Mouse (Mus musculus) hindbrain, postnatal 0 days (tissue): ENCODE data around the gene Luzp1. TPM values are rescaled to one million over a fixed set of nuclear protein-coding genes. Genes with fewer than 3 reads are reported as not detected.
A peak's percentile ranks its signal among the peaks of the same experiment; 100 is the strongest.

ENCODE experiments used
- ATAC-seq: fragments of 200-750 bp; cut with Nextera tagmentation; 2 replicates; pipeline ENCODE4 v1.8.0; 2017; ENCODE audit warnings: mild to moderate bottlenecking, moderate TSS enrichment, moderate library complexity
- DNase-seq: peaks from one replicate; pipeline ENCODE4 v3.0.0-alpha.2; 2015; ENCODE audit warnings: low spot score
- H3K27ac ChIP-seq: fragments of 300-500 bp; sonication (generic); 2 replicates; pipeline ENCODE4 v1.5.1; 2014; ENCODE audit warnings: mild to moderate bottlenecking
- H3K27me3 ChIP-seq: fragments of 300-500 bp; sonication (generic); 2 replicates; pipeline ENCODE4 v1.6.1; 2014; ENCODE audit warnings: low read length, mixed read lengths; ENCODE audit not compliant: insufficient read depth
- H3K36me3 ChIP-seq: fragments of 300-500 bp; sonication (generic); 2 replicates; pipeline ENCODE4 v1.6.1; 2014; ENCODE audit warnings: low read length, mixed read lengths; ENCODE audit not compliant: insufficient read depth
- H3K4me1 ChIP-seq: fragments of 300-500 bp; sonication (generic); 2 replicates; pipeline ENCODE4 v1.6.1; 2014; ENCODE audit warnings: antibody characterized with exemption, low read length, mixed read lengths; ENCODE audit not compliant: insufficient read depth
- H3K4me2 ChIP-seq: fragments of 300-500 bp; sonication (generic); 2 replicates; pipeline ENCODE4 v1.6.1; 2014; ENCODE audit warnings: low read depth, mild to moderate bottlenecking, low read length, moderate library complexity, mixed read lengths
- H3K4me3 ChIP-seq: fragments of 300-500 bp; sonication (generic); 2 replicates; pipeline ENCODE4 v1.5.1; 2014; ENCODE audit warnings: low read length
- H3K9ac ChIP-seq: fragments of 300-500 bp; sonication (generic); replicated peaks from 2 replicates; pipeline ENCODE4 v1.6.1; 2014; ENCODE audit warnings: mild to moderate bottlenecking, low read length, moderate library complexity, mixed read lengths
- H3K9me3 ChIP-seq: fragments of 300-500 bp; sonication (generic); 2 replicates; pipeline ENCODE4 v1.6.1; 2016; ENCODE audit warnings: low read length, mixed read lengths
- CTCF ChIP-seq: IDR thresholded peaks from 2 replicates; pipeline ENCODE4 v1.5.1; 2016; ENCODE audit warnings: antibody characterized with exemption, control low read depth, low read depth
- WGBS: fragments of 180-500 bp; shearing (Covaris S2); extraction: QIAGEN DNeasy Blood & Tissue Kit; methylation state at CpG from one replicate; pipeline ENCODE4 v1.1.7; 2014; 5-methylcytosine and 5-hydroxymethylcytosine counted together
- polyA plus RNA-seq: library from polyadenylated mRNA; unstranded; fragments of >200 nt; fragmentation: Nextera tagmentation; extraction: Ambion mirVana; gene quantifications from 2 replicates; pipeline ENCODE4 v1.2.1, GENCODE M21; 2015
- total RNA-seq: library from RNA; depleted of rRNA; stranded (reverse); fragments of >200 nt; gene quantifications from 2 replicates; pipeline ENCODE4 v1.2.3, GENCODE M21; 2014

The Luzp1 gene
- total and polyA plus RNA-seq, 2 experiments from 2014 or later = 18.3 to 76.4 TPM

DNA sequence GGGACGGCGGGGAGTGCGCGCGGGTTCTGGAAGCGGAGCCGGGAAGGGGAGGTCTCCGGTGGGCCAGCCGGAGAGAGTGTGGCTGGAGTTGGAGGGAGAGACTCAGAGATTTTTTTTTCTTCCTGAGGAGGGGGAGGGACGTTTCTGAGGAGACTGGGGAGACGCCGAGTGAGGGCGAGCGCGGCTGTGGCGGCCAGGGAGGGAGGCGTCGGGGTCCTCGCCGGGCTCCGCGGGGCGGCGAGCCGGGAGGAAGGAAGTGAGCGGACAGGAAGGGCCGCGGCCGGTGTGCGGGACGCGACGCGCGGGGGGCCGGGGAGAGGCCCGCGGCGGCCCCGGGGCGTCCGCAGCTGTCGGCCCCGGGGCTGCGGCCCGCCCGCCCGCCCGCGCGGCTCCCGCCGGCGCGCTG lies 383 bp downstream of the Luzp1 start:
- H3K4me1 ChIP-seq = no peaks in the 10 kb centered on the region
- ATAC-seq = peak; percentile 91
- peak overlapping the region; percentile 58 for H3K4me3 ChIP-seq
- peak; percentile 83 for DNase-seq
- H3K27ac ChIP-seq = peak overlapping the region; percentile 89
- H3K36me3 ChIP-seq = no peaks in the 10 kb centered on the region
- H3K9ac ChIP-seq = peak overlapping the region; percentile 62
- peak overlapping the region; percentile 74 for H3K4me2 ChIP-seq
- no peak for TF ChIP-seq CTCF
- 2% methylated on average over 22 of the region's 55 CpGs for WGBS
- no peaks in the 10 kb centered on the region for H3K27me3 ChIP-seq
- no peaks in the 10 kb centered on the region for H3K9me3 ChIP-seq

DNA sequence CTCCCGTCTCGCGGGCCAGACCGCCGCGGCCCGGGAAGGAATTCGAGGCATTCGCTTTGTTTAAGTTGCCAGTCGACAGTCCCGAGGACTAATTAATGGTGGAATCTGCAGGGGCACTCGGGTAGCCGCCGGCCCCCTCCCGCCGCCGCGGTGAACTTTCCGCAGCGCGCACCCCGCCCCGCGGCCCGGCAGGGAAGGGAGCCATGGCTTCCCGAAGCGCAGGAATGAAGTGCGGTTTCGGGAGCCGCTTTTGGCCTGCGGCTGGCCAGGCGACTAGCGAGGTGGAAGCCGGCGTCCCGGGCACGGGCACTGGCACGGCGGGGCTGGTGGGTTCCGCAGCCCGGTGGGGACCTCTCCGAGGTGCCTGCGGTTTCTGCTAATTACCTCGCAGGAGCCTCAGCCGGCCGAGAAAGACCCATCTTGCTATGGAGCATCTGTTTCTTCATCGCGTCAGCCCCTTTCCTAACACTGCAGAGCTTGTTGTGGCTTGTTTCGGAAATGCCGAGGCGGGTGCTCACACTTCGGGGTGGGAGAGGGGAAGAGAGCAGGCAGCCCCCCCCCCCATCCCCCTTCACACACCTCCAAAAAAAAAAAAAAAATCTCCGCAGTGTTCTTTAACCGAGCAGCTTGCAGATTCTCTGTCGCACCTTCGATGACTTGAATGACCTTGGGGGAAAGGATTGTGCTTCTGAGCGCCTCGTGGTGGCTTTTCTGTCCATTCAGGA lies 948 bp downstream of the Luzp1 start:
- Histone ChIP-seq H3K4me3 (peak overlapping the region; percentile 58), H3K4me2 (peak overlapping the region; percentile 74), H3K27me3 (no peaks in the 10 kb centered on the region), H3K9me3 (no peaks in the 10 kb centered on the region), H3K36me3 (no peaks in the 10 kb centered on the region), H3K9ac (peak overlapping the region; percentile 62), H3K4me1 (no peaks in the 10 kb centered on the region), H3K27ac (peak overlapping the region; percentile 89)
- peak; percentile 50; the same call in 1 of the 2 replicates for ATAC-seq
- under 1% methylated on average over 54 of the region's 58 CpGs for WGBS
- DNase-seq = peak; percentile 61
- TF ChIP-seq CTCF = no peak; the same call in 1 of the 2 replicates

DNA sequence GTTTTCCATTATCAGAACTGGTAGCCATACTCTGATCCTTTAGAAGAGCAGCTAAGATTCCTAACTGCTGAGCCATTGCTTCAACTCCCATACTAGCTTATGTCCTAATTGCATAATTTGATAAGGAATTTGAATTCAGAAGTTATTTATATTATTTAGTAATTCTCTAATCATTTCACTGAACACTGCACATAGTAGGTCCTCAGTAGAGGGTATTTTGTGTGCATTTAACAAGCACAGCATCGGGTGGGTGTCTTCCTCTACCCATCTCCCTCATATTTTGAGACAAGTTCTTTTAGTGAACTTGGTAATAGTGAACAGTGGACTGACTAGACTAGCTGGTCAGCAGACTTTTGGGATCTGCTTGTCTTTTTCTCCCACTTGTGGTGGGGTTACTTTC lies 7.1 kb downstream of the Luzp1 start:
- Histone ChIP-seq H3K4me3 (no peak overlapping the region), H3K9ac (no peak overlapping the region), H3K27me3 (no peaks in the 10 kb centered on the region), H3K4me2 (no peak overlapping the region), H3K4me1 (no peaks in the 10 kb centered on the region), H3K9me3 (no peaks in the 10 kb centered on the region), H3K27ac (no peak overlapping the region), H3K36me3 (no peaks in the 10 kb centered on the region)
- no peak for TF ChIP-seq CTCF
- ATAC-seq (no peak), DNase-seq (no peak)
- WGBS = 97% methylated on average over 1 of the region's 1 CpGs

DNA sequence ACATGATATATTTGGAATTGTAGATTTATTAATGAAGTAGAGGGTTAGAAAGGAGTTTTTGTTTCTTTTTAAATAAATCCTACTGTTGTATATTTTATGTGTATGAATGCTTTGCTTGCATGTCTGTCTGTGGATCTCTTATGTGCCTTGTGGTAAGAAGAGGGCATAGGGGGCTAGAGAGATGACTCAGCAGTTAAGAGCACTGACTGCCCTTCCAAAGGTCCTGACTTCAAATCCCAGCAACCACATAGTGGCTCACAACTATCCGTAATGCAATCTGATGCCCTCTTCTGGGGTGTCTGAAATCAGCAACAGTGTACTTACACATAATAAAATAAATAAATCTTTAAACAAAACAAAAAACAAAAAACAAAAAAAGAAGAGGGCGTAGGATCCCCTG lies 17.0 kb downstream of the Luzp1 start:
- Histone ChIP-seq H3K4me2 (no peak overlapping the region), H3K9ac (no peak overlapping the region), H3K4me3 (no peak overlapping the region), H3K27me3 (no peaks in the 10 kb centered on the region), H3K27ac (no peak overlapping the region), H3K9me3 (no peaks in the 10 kb centered on the region), H3K4me1 (no peaks in the 10 kb centered on the region), H3K36me3 (no peaks in the 10 kb centered on the region)
- no peak for ATAC-seq
- no peak for DNase-seq
- TF ChIP-seq CTCF = no peak
- 85% methylated on average over 2 of the region's 2 CpGs for WGBS

DNA sequence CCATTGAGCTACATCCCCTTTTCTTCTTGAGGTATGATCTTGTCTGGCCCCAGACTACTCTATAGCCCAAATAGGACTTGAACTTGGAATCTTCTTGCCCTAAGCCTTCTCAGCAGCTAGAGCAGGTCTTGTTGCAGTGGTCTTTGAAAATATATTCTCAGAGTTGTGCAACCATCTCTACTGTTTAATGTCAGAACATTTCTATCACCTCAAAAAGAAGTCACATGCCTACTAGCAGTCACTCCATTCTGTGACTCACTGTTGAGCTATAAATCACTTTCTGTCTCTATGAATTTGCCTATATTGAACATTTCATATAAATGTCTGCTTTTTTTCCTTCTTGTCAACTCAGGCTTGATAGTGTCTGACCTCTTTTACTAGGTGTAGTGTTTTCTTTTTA lies 26.4 kb downstream of the Luzp1 start:
- Histone ChIP-seq H3K9ac (no peak overlapping the region), H3K9me3 (no peaks in the 10 kb centered on the region), H3K4me3 (no peak overlapping the region), H3K4me2 (no peak overlapping the region), H3K36me3 (no peaks in the 10 kb centered on the region), H3K27me3 (no peaks in the 10 kb centered on the region), H3K27ac (no peak overlapping the region), H3K4me1 (no peaks in the 10 kb centered on the region)
- no peak for TF ChIP-seq CTCF
- DNase-seq = no peak
- ATAC-seq = no peak

DNA sequence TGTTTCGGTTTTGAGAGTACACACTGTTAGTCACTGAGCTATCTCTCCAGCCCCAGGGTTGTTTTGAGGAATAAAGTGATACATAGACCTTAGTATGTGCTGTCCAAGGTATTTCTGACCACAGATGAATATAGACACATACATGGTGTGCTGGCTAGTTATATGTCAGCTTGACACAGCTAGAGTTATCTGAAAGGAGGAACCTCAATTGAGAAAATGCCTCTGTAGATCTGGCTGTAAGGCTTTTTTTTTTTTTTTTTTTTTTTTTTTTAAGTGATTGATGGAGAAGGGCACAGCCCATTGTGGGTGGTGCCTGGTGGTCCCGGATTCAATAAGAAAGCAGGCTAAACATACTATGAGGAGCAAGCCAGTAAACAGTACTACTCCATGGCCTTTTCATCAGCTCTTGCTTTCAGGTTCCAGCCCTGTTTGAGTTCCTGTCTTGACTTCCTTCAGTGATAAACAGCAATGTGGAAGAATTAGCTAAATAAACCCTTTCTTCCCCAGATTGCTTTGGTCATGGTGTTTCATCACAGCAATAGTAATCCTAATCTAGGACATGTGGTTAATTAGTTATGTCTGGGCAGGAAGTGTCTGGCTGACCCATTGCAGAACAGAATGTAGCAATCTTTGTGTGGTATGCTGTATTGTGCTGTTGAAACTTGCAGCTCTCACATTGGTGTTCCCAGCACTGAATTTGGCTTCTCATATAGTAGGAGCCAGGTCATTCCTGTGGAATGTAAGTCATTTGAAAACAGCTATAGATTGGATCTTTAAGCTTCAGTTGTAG lies 36.1 kb downstream of the Luzp1 start:
- Histone ChIP-seq H3K27ac (no peak overlapping the region), H3K36me3 (no peaks in the 10 kb centered on the region), H3K9me3 (no peaks in the 10 kb centered on the region), H3K9ac (no peak overlapping the region), H3K27me3 (no peaks in the 10 kb centered on the region), H3K4me3 (no peak overlapping the region), H3K4me1 (no peaks in the 10 kb centered on the region), H3K4me2 (no peak overlapping the region)
- ATAC-seq (no peak), DNase-seq (no peak)
- no peak for TF ChIP-seq CTCF
- WGBS = 57% methylated on average over 2 of the region's 2 CpGs

DNA sequence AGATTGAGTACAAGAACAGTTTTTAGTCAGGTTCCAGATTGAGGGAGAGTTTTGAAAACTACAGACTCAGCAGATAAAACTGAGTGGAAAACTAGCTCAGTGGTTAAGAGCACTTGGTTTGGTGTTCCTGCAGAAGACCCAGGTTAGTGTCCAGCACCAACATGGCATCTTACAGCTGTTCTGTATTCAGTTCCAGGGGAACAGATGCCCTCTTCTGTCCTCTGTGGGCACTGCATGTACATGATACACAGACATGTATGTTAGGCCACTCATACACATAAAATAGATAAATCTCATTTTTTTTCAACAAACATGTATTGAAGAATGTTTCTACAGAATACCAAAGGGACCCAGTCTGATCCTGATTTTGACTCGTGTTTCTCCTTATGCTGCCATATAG lies 40.3 kb downstream of the Luzp1 start:
- DNase-seq (no peak), ATAC-seq (no peak)
- no peaks in the 10 kb centered on the region for H3K36me3 ChIP-seq
- no peak overlapping the region for H3K4me3 ChIP-seq
- no peak overlapping the region for H3K9ac ChIP-seq
- peaks cover 4% of the 10 kb centered on the region; the same call in 1 of the 2 replicates for H3K4me1 ChIP-seq
- H3K4me2 ChIP-seq = no peak overlapping the region
- no peaks in the 10 kb centered on the region for H3K27me3 ChIP-seq
- no peaks in the 10 kb centered on the region for H3K9me3 ChIP-seq
- WGBS = 94% methylated on average over 1 of the region's 1 CpGs
- TF ChIP-seq CTCF = peak; percentile 40
- H3K27ac ChIP-seq = no peak overlapping the region
